Mouse (Mus musculus): ENCODE results near the gene Tceanc2.

Gene Tceanc2

DNA sequence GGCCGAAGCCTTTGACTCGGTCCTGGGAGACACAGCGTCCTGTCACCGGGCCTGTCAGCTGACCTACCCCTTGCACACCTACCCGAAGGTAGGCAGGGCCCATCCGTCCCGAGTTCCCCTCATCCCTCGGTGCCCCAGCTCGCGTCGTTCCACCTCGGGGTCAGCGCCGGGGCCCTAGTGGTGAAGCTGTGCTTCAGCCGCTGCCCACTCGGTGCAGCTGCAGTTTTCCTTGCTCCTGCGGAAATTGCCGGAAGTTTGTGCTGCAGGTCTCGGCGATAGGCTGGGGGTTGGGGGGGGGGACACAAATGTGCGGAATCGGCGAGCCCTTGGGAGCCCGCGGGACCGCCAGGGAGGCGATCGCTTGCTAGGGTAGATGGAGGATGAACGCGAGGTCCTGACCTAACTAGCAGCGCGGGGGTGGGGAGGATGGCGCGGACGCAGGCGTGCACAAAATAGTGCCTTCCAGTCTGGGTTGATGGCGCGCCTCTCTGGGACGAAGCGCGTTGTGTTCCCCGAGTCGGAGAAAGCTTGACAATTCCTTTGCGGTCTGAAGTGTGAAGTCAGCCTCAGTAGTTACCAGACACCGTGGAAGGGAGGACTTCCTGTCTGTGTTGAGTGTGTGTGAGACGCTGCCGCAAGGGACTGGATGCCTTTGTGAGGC lies at the start of gene Tceanc2:
TSS of gene Tceanc2 (minus strand) at position 287 of the 661 bp plus-strand sequence.
- peak; percentile 57 for DNase-seq (ENCODE audit: low spot score)

DNA sequence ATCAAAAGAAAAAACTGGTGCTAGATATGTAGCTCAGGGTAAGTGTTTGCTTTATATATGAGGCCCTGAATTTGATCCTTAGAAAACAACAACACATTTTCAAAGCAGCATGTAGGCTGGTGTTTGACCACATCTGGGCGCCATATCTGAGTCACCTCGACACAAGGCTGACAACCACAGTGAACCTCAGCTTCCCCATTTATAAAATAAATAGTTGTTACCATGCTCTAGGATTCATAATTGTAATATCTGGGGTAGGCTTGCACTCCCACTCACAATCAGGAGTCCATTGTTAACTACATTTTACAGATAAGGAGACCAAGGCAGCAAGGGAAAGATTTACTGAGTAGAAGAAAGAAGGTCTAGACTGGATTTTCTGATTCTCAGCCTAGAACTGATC lies 47.4 kb upstream of the Tceanc2 start:
- no peak for DNase-seq (ENCODE audit: low spot score)

DNA sequence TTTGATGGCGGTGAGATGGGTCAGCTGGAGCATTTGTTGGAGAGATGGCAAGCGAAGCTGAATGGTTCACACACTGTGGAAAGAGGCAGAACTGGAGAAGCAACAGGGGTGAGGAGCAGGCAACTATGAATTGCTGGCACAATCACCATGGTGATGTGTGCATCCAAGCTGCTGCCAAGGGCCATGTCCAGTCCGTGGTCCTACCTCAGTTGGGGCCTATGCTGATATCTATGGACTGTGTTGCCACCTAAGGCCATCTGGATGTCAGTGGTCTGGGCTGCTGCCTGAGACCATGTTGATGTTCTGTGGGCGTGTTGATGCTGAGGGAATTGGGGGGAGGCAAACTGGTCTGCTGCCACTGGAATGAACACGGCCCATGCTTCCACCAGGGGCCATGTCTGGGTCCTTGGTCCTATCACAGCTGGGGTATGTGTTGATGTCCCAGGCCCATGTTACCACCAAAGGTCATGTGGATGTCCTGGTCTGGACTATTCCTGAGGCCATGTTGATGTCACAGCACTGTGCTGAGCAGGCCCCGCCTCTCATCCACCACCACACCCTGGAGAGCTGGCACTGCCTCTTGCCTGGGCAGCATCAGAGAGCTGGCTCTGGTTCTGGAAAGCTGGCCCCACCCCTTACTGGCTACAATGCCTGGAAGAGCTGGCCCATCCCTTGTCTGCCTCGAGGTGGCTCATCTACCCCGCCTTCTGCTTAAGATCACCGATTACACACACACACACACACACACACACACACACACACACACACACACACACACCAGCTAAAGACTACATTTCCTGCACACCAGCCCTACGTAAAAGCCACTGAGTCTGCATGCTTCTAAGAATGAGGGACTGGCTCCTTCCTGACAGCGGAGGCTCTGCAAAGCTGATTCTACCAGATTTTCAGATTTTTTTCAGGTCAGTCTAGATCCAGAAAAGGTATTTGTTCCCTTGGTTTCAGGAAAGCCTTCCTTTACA lies 44.6 kb upstream of the Tceanc2 start:
- peak; percentile 34 for DNase-seq (ENCODE audit: low spot score)

DNA sequence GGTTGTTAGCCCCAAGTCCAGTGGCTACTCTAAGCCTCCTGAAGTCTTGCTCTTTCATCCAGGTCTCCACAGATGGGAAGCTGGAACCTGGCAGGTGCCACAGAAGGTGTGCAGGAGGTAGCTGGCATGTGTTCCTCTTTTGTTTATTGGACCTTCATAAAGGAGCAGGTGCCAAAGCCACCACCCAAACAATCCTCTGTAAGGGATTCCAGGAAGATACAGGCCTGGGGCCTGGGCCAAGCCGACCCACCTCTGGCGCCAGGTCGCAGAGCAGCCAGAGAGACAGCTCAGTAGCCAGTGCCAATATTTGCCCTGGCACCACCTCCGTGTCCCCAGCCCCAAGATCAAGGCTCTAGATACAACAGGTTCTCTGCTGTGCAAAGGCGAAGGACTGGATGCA lies 42.6 kb upstream of the Tceanc2 start:
- no peak for DNase-seq (ENCODE audit: low spot score)

DNA sequence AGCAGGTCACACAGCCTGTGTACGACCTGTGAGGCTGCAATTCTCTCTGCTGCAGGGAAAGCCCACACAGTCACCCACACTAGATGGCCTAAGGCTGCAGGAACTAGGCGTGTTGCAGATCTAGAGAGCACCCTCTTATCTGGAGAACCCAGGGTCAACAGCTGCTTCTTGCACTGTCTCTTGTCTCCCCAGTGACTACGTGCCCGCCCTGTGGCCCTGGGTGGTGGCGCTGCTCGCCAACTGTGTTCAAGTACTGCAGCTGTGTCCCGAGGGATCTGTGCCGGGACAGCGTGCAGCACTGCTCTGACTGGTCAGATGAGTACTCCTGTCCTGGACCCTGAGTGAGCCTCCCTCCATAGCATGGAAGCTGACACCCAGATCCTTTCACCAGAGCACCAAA lies 38.7 kb upstream of the Tceanc2 start:
- DNase-seq (ENCODE audit: low spot score): no peak

DNA sequence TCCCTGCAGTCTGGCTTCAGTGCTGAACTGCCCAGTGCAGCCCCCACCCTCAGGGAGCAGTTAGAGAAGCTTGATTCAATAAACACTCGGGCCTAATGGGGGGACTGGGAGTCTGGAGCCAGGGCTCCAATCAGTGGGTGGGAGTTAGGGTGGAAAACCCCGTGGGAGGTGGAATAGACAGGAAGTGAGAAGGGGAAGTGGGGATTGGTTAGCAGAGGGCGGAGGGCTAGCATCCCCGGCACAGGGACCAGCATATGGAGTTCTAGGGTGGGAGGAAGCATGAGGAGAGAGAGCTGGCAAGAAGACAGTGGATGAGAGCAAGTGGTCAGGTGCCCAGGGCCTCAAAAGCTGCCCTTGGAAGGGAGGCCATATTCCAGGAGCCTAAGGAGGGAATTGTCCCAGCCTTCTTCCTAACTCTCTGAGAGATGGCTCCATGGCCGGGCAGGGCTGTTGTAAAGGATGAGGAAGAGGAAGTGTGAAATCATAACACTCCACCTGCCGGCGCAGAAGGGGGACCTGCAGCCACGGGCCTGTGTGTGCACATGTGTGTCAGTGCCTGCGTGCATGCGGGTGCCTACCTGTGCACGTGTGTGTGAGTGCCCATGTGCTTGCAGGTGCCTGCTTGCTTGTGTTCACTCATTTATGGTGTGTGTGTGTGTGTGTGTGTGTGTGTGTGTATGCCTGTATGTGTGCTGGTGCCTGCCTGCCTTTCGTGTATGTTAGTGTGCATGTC lies 34.5 kb upstream of the Tceanc2 start:
- DNase-seq (ENCODE audit: low spot score): no peak

DNA sequence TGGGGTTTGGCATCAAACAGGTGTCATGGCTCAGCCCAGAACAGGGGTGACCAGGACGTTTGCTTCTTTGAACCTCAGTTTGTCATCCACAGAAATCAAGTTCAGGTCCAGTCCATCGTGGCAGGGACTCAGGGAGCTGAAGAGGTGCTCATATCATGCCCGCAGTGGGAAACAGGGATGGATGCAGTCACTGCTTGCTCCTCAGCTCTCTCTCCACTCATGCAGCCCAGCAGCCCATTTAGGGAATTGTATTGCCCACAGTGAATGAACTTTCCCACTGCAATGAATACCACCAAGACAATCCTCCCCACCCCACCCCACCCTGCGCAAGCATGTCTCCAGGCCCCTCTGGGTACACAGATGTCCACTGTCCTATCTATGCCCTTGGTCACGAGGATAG lies 33.0 kb upstream of the Tceanc2 start:
- DNase-seq (ENCODE audit: low spot score): no peak

DNA sequence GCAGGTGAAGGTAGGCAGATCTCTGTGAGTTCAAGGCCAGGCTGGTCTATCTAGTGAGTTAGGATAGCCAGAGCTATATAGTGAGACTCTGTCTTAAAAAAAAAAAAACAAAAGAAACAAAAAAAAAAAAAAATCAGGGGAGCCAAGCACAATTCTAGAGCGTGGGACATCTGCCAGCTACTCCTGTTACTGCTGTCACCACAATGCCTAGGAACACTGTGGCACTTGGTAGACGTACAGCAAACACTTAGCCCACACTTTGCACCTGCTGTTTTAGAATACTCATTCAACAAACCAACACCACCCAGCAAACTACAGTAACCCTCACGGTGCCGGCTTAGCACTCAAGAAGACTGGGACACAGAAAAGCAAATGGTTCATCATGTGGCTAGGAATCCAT lies 32.5 kb upstream of the Tceanc2 start:
- DNase-seq (ENCODE audit: low spot score): peak; percentile 43

DNA sequence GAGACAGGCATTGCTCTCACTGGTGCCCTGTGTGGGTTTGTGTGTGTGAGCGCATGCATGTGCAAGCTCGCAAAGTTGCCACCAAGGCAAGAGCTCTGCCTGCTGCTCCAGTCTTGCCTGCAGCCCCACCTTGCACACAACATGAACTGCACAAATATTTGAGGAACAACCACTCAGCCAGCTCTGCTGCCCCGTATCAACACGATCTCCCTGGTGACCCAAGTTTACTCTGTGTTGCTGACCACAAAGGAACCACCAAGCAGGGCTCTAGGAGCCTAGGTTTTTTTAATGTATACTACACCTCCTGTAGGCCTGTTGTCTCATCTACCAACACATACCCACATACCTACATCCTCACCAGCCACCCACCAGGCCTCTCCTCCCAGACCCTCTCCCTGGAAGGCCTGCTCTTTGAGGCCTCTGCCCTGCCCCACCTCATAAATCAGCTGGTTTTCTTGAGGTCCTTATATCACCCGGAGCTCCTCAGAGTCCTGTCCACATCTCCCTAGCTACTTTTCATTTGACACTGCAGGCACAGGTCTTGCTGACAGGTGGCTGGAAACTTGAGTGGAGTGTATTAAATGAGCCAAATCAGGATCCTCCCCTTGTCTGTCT lies 31.7 kb upstream of the Tceanc2 start:
- DNase-seq (ENCODE audit: low spot score): no peak

DNA sequence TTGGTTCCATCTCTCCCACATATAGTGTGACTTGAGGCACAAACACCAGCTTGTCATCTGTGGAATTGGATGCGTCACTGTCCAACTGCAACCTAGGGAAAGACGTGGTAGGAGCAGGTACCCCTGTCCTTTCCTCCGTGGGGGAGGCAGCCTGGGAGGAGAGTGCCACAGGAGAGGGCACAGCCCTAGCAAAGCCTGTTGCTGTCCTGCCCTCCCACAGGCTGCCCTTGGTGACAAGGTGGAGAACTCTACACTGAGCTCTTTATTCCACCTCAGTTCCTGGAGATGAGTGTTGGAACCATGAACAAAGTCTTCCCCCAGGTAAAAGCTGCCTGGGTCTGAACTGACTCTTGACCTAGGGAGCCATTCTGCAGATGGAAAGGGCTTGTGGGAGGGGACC lies 30.0 kb upstream of the Tceanc2 start, which contains the start of gene Ldlrad1:
TSS of gene Ldlrad1 (plus strand) at position 301 of the 400 bp plus-strand sequence.
- no peak for DNase-seq (ENCODE audit: low spot score)

DNA sequence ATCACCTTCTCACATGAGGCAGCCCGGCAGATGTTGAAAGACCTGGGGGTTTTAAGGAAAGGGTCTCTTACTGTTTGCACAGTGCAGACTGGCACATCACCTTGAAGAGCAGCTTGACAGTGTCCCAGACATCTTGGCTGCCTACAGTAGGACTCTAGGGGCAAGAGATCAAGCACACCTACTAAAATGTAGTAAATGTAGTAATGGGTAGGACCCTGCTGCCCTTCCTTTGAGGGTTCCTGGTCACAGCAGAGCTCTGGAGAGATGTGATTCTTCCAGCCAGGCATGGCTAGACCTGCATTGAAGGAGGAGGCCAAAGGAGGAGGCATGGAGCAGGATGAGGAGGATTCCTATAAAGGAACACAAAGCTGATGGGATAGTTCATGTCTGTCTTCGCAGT lies 28.1 kb upstream of the Tceanc2 start:
- no peak for DNase-seq (ENCODE audit: low spot score)

DNA sequence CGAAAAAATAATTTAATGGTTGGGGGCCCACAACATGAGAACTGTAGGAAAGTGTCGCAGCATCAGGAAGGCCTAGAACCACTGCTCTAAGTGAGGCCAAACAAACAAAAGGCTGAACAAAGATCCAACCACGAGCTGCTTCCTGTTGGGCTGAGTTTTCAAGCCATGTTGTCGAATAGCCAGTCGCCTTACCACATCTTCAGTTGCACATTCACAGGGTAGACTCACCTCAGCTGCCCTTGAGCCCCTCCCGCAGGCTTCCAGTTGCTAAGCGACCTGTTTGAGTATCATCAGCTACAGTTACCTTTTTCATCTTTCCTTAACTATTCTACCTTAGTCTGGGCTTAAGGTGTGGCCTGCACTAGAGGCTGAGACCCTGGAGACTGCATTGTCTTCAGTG lies 24.1 kb upstream of the Tceanc2 start:
- DNase-seq (ENCODE audit: low spot score): no peak

DNA sequence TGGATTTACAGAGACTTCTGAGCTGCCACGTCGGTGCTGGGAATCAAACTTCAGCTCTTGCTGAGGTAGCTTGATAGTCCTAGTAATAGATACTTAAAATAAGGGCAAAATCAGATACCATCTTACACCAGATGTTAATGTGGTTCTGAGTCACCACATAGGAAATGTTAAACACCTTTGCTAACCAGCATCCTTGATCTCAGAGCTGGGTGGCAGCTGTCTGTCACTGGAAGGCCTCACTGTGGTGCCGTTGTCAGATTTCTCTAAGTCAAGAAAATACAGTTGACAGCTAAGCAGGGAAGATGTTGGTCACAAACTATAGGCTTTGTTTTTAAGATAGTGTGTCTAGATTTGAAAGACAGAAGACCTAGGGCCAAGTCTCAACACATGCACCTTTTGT lies 22.9 kb upstream of the Tceanc2 start:
- DNase-seq (ENCODE audit: low spot score): no peak

DNA sequence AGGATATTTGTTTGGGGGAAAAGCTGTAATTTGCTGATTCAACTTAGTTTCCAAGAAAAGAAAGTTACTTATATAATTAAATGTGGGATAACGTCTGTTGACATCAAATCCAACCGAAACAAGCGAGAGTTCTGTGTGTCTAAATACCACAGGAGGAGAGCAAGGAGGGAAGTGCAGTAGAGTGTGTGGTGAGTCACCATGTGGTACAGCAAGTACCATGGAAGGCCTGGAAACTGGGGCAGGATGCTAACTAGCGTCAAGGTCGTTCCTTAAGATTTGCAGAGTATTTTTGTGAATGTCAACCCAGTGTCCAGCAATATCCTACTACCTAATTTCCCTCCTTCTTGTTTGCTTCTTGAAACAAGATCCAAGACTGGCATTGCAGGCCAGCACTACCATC lies 19.2 kb upstream of the Tceanc2 start:
- DNase-seq (ENCODE audit: low spot score): no peak

DNA sequence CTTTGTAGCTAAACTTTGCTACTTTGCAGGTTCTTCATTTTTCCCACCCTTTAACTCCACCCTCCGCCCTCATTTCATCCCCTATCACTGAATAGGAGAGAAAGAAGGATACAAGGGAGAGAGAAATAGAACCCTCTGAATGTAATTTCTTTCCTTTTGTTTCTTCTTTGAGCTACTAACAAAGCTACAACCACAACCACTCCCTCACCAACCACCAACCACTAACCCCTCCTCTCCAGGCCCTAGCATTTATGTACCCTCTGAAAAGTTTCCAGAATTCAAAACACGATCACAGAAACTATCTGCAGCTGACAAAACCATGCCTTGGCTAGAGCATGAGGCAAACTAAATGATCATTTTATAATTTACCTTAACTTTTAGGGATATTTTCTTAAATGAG lies 17.5 kb upstream of the Tceanc2 start:
- no peak for DNase-seq (ENCODE audit: low spot score)

DNA sequence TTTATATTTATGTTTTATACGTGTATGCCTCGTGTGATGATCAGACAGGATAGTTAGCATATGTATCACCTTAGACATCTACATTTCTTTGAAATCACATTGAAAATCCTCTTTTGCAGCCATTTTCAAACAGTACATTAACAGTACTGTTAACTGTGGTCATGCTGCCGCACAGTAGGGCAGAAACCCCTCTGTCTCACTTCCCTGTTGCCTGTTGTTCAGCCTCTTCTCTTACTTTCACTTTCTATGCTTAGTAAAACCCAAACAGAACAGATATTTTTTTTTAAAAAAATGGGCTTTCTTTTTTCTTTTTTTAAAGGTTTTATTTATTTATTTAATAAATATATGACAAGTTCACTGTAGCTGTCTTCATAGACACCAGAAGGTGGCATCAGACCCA lies 14.9 kb upstream of the Tceanc2 start:
- DNase-seq (ENCODE audit: low spot score): no peak

DNA sequence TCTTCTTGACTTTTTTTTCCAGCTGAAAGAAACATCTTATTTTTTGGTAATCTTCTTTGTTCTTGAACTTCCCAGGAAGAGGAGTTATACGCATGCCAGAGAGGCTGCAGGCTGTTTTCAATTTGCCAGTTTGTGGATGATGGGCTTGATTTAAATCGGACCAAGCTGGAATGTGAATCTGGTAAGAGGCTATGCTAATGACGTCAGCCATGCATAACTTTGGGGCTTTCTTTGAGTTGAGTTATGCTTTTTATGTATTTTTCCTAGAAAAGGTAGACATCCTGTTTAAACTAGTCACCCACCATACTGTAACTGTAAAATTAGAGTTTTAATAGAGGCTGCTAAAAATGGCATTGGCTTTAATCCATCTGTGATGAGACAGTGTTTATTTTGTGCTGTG lies 6.8 kb upstream of the Tceanc2 start:
- DNase-seq (ENCODE audit: low spot score): no peak

DNA sequence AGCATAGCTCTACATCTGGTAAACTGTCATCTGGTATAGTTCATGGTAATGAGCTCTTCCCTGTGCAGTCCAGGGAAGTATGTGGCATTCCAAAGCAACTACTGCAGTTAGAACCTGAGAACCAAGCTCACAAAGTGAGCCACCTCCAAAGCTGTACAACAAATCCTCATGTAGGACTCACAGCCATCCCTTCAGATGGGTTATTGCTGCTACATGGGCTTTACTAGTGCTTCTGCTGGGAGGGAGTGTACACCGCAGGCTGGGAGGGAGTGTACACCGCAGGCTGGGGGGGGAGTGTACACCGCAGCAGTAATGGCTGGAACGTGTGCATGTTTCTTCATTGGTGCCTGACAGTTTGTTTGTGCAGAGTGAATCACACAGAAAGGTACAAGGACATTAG lies 4.3 kb upstream of the Tceanc2 start:
- no peak for DNase-seq (ENCODE audit: low spot score)

DNA sequence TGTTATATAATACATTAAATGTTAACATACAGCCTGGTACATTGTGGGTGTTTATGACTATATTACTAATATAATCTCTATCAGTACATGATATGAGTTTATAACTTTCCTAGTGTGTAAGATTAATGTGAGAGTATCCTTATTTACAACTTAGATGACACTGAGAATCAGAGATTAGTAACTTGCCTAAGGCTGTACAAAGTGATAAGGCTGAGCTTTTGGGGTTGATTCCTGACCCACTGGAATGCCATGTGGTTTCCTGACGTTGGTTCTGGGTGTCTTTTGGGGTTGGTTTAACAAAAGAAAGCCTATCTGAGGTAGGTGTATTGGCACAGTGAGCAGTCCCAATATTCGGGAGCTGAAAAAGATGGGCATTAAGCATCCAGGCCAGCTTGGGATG lies 3.9 kb upstream of the Tceanc2 start:
- DNase-seq (ENCODE audit: low spot score): no peak

DNA sequence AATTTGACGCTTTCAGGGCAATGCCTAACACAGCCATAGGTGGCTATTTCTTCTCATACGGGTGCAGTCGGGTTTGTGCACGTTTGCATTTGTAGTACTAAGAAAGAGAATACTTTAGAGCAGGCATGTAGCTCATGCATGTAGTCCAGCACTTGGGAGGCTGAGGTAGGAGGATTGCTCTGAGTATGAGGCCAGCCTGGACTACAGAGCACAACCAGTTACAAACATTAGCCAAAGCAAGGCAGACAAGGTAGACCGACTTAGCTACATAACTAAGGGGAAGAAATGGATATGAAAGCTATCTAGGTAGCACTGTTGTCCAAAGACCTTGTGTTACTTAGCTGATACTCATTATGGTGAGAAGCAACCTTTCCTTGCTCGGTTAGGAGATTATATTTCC lies 3.0 kb upstream of the Tceanc2 start:
- no peak for DNase-seq (ENCODE audit: low spot score)

DNA sequence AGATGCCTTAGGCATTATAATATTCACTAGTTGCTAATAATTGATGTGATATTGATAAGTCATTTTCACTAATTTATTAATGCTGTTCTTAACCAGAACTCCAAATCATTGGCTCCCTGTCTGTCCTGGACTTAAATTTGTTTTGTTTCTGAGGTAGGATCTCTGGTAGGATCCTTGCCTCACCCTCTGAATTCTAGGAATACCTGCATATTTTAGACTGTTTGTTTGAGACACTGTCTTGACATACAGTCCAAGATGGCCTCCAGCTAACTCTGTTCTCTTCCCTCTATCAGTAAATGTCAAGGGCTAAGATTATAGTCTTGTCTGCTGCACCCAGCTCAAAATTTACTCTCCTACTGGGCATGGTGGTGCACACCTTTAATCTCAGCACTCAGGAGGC lies 1.8 kb upstream of the Tceanc2 start:
- DNase-seq (ENCODE audit: low spot score): no peak

DNA sequence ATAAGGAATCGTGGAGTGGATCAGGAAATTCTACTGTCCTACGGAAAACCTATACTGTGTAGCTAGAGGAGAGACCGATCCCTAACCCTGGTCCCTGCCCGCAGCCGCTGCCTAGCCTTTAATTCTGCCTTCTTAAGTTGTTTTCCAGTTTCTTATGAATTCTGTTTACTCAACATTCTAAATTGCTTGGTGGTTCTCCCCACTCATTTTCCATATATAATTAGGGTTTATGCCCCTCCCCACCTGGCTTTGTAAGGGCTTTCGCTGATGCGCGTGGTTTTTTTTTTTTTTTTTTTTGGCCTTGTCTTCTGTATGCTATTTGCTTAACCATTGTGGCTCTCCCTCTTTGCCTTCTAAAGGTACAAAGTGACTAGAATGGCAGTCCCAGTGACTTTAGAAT lies 645 bp upstream of the Tceanc2 start:
- DNase-seq (ENCODE audit: low spot score): no peak
